Mouse (Mus musculus) liver (tissue): ENCODE measurements around the gene Rbmxl2.

Experiments used
- DNase-seq: peaks from one replicate; pipeline ENCODE4 v3.0.0-alpha.2; 2020; ENCODE audit warnings: mixed read lengths

Rbmxl2 gene

DNA sequence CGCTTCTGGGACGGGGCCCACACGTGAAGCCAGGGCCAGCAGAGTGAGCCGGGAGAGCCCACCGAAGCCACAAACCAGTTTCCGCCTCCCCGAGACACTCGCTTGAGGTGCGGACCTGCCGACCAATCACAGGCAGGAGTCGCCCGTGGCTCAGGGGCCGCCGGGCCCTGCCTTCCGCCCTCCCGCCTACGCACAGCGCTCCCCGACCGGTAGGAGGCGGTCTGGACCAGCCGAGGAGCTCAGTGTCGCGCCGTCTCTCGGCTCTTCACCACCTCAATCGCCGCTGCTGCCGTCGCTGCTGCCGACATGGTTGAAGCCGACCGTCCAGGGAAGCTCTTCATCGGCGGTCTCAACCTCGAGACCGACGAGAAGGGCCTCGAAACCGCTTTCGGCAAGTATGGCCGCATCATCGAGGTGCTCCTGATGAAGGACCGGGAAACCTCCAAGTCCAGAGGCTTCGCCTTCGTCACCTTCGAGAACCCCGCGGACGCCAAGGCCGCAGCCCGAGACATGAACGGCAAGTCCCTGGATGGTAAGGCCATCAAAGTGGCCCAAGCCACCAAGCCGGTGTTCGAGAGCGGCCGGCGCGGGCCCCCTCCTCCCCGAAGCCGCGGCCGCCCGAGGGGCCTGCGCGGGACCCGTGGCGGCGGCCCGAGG lies at the start of gene Rbmxl2:
Gene Rbmxl2, plus strand, starts transcription at position 242 of the 657 bp plus-strand sequence.
- DNase-seq, result no peak

DNA sequence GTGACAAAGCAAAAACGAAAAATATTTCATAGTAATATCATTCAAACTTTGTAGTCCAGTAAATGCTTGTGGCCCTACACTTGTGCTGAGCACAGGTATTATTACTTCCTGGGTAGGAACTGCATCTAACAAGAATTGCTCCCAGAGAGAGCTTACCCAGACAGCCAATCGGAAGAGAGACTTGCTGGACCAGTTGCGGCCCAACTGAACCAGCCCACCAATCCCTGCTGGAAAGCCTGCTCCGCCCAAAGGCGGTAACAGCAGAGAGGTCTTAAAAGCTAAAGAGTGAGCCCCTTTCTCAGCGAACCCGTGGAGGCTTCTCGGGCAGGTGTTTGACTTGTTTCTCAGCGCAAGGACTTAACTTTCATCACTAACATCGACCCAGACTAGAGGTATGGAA lies 42.6 kb upstream of the Rbmxl2 start, which contains the start of gene Nlrp14:
Gene Nlrp14, plus strand, starts transcription at position 301 of the 400 bp plus-strand sequence.
- no peak for DNase-seq

DNA sequence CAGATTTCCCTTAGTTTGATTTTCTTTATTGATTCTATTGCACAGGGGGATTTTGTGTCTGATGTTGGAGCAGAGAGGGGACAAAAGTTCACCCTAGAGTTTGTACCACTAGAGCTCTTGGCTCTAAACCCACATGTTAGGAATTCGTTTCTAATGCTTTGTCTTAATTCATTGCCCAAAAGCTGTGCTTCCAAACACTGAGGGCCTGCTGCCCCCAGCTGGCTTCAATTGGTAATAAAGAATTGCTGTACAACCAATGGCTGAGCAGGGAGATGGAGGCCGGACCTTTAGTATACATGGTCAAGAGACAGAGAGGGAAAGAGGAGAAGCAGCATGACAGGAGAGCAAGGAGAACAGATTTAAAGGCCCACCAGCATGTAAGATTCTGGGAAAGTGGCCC lies 28.8 kb upstream of the Rbmxl2 start:
- no peak for DNase-seq

DNA sequence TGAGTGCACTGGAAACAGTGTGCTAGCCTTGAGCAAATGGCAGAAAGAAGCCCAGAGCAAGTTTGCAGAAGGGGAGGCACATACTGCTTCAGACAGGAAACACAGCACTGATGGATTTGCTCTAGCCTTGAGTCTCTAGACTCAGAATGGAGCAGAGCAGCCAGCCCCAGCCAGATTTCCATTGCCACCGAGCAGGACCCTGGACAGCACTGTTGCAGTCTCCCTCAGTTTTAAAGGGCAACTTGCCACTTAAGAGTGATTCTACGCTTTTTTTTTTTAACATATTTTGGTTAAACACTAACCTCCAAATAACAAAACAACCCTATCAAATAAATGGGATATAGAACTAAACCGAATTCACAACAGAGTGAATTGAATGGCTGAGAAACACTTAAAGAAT lies 7.4 kb upstream of the Rbmxl2 start:
- DNase-seq, result no peak

DNA sequence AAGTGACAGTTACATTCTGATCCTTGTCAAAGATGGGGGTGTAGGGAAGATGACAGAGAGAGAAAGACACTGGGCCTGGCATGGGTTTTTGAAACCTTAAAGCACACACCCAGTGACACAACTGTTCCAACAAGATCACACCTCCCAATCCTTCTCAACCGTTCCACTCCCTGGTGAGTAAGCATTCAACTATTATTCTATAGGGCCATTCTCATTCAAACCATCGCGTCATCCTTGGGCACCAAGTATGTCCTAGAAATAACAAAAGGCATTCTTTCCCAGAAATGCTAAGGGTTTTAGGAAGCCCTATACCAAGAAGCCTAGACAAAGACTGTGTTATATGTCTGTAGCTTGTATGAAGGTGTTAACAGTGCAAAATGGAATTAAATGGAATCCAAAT lies 1.4 kb upstream of the Rbmxl2 start:
- no peak for DNase-seq

DNA sequence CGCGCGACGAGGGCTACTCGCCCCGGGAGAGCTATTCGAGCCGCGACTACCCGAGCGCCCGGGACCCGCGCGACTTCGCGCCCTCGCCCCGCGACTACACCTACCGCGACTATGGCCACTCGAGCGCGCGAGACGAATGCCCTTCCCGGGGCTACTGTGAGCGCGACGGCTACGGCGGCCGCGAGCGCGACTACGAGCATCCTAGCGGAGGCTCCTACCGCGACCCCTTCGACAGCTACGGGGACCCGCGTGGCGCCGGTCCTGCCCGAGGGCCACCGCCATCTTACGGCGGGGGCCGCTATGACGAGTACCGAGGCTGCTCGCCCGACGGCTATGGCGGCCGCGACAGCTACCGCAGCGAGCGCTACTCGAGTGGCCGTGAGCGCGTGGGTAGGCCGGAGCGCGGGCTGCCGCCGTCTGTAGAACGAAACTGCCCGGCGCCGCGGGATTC lies 906 bp downstream of the Rbmxl2 start:
- no peak for DNase-seq

DNA sequence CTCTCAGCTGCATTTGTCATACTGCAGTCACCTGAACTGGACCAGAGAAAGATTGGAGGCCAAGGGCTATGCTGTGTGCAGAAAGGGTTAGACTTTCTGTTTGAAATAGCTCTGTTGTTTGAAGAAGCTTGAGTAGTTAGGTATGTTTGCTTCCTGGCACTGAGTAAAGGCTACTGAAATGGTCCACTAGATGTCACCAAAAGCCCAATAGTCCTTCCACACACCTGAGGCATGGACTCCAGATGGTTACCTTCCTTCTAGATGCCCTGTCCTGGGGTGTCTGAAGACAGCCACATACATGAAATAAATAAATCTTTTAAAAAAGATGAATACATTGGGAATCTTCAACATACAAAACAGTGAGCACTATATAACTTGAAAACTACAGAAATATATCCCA lies 6.5 kb downstream of the Rbmxl2 start:
- no peak for DNase-seq

DNA sequence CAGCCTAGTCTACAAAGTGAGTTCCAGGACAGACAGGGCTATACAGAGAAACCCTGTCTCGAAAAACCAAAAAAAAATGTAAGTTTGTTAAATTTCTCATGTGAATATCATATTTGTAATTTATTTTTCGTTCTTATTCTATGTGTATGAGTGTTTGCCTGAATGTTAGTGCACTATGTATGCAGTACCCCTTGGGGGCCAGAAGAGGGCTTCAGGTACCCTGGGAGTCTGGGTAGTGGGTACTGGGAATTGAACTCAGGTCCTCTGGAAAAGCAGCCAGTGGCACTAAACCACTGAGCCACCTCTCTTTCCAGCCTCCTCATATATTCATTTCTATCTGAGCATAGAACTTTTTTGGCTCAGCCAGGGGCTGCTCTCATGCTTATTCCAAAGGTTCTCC lies 7.6 kb downstream of the Rbmxl2 start:
- DNase-seq, result no peak

DNA sequence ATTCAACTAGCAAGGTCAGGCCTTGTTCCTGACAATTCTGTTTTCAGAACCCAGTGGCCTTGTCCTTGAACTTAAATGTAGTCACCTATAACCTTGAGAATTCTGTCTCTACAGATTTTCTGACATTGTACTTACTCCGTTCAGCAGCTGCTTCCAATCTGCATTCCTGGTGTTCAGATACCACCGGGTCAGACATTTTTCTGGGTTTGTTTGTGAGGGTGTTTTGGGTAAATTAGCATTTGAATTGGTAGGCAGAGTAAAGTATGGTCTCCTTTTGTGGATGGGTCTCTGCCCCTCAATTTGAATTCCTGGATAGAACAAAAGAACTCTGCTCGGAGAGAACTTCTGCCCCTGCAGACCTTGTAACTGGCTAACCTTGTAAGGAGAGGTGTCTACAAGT lies 27.6 kb downstream of the Rbmxl2 start:
- DNase-seq, result no peak

DNA sequence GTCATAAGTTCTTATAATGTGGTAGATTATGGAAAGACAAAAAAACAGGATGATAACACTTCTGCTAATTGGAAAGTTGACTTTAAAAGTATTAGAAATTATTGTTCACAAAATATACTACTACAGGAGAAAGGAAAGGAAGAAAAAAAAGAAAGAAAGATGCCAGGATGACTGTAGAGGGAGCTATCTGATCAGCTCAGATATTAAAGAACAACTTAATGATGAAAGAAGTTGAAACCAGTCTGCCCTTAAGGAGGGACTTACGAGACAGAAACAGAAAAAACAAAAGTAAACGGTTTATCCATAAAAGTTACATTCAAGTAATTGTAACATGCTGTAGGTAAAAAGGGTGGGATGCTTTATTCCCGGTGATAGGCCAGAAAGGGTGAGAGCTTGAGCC lies 28.3 kb downstream of the Rbmxl2 start:
- DNase-seq, result no peak

DNA sequence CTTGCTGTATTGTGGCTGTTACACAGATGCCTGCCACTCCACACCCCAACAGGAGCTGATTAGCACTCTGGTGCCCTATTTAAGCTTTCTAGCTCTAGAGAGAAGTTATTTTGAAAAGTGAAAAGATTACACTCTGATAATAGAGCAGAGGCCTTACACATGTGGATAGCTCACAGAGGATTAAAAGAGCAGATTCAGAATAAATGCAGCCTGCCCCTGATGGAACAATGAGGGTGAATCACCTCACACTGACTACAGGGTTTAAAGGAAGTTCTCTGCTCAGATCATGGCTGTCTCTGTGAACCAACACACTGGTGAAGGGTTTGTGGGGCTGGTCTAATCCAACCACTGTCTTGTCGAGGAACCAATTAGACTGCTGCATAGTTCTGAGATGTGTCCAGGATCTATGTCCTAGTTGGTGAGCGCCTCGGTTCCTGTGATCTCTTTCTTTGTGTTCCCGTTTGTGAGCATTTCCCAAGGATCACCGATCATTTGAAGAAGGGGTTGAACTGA lies 32.2 kb downstream of the Rbmxl2 start:
- no peak for DNase-seq

DNA sequence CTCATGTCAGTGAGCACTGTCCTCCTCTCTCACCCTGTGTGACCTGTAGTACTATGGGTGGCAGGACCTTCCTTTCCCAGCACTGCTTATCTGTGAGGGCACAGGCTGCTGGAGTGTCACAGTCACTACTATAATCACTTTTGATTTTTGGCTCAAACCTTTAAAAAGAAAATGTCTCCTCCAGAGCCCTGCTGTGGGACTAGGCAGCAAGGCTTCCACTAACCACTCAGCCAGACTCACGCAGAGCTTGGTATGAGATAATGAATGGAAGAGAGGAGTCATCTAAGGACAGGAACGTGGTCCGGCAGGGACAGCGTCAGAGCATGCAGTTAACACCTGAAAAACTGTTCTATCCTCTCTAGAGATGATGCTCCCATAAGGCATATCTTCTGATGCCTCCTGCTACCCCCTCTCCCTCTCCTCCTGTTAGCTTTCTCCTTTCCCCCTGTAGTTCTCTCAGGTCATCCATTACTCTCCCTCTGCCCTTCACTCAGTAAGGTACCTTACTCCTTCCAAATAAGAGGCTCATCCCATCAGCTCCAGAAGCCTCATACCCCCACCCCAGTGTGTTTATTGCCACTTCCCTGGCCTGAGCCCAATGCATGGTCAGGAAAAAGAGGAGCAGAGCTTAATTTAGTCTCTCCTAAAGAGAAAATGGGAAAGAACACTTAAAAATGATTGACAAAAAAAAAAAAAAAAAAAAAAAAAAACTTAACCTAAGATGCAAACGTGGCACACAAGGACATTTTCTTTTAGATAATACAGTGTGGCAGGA lies 41.2 kb downstream of the Rbmxl2 start:
- DNase-seq, result no peak

DNA sequence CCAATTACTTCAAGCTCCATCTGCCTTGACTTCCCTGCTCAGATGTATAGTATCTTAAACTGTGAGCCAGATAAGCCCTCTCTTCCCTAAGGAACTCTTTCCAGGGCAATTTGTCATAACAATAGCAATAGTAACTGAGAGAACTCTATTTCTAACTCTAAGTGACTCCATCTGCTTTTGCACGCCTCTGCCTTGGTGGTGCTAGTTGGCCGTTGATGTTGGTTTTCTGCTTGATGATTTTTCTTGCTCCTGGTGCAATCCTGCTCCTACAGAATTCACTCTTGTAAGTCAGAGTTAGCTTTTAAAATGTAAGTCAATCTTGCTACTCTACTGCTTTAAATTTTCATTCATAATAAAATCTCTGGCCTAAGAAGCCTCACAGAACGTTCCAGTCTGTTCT lies 44.1 kb downstream of the Rbmxl2 start:
- no peak for DNase-seq

DNA sequence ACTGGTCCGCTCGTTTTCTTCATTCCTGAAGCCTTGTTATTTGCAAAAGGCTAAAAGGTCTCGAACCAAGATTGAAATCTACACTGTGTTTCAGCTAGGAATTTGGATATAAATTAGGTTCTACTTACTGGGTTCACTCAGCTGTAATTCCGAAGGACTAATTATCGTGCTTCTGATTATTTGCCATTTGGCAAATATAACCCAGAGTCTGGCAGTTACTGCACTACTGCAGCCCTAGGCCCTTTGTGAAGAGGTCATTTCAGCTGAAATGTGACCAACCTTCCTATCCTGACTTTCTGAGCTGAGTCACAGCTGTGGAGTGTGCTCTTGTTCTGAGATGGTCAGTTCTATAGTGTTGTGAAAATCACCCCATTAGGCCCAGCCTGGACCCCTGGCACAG lies 50.7 kb downstream of the Rbmxl2 start:
- DNase-seq, result no peak
